Mouse (Mus musculus) C2C12 (cell line): ENCODE data around the gene Col4a1.

Source experiments
- CTCF ChIP-seq: IDR thresholded peaks from one replicate; pipeline ENCODE4 v1.5.1; 2011; ENCODE audit not compliant: control insufficient read depth, insufficient read depth, insufficient read length
- FOSL1 ChIP-seq: IDR thresholded peaks from one replicate; pipeline ENCODE4 v1.8.0; 2011; ENCODE audit warnings: mild to moderate bottlenecking, low read length; ENCODE audit not compliant: poor library complexity, insufficient read depth, severe bottlenecking
- MAX ChIP-seq: IDR thresholded peaks from one replicate; pipeline ENCODE4 v1.6.1; 2011; ENCODE audit warnings: mild to moderate bottlenecking, control low read depth
- MYOD1 ChIP-seq: IDR thresholded peaks from one replicate; pipeline ENCODE4 v1.6.1; 2011; ENCODE audit warnings: low read depth; ENCODE audit not compliant: control insufficient read depth, insufficient read length
- MYOG ChIP-seq: IDR thresholded peaks from one replicate; pipeline ENCODE4 v1.6.1; 2011; ENCODE audit not compliant: control insufficient read depth, insufficient read length; ENCODE audit errors: extremely low read depth
- USF1 ChIP-seq: IDR thresholded peaks from one replicate; pipeline ENCODE4 v1.6.1; 2011; ENCODE audit warnings: low read depth, mild to moderate bottlenecking, control low read depth, moderate library complexity

DNA sequence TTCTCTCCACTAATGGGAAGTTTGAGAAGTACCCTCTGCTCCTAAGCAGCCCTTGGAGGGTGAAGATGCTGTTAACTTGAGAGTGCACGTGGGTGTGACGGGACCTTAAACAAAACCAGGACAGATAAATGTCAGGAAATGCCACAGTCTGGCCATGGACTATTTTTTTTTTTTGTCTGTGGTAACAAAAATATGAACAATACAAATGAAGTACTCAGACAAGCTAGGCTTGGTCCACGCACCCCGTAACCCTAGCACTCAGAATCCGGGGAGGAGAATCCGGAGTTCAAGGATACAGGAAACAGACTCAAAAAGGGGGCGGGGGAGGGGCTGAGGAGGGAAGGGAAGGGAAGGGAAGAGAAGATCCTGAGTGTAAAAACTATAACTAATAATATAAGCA is 56.9 kb downstream of the Col4a1 start:
- TF ChIP-seq CTCF (no peak), MYOD1 (no peak), MAX (no peak), USF1 (no peak), FOSL1 (no peak), MYOG (no peak)
